Mouse (Mus musculus): ENCODE measurements around the gene Dqx1. TPM values are rescaled to one million over a fixed set of nuclear protein-coding genes. Genes with fewer than 3 reads are reported as not detected.

Dqx1 gene
- polyA plus RNA-seq, 1 experiment from 2014 or later: 0.33 TPM

DNA sequence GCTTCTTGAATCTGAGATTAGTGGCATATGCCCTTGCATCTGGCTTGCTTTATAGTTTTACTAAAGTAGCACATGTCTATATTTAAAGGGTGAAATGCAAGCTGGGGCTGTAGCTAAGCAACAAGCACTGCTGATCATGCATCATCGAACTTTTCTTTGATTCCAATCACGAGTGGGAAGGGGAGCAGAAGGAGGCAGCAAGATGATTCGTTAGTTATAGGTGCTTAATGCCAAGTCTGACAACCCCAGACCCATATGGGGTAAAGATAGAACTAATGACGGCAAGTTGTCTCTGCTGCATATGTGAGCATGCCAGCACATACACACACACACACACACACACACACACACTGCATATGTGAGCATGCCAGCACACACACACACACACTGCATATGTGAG, 46.5 kb downstream of the Dqx1 start:
- DNase-seq (ENCODE audit: low spot score) (peak; percentile 84), ATAC-seq (peak; percentile 33; the same call in 1 of the 2 replicates)
- Histone ChIP-seq H3K27me3 (replicated peaks; ENCODE audit: control insufficient read depth, insufficient read depth, low read length) (no peaks in the 10 kb centered on the region), H3K9me3 (replicated peaks; ENCODE audit: control insufficient read depth, low read length) (no peaks in the 10 kb centered on the region), H3K36me3 (ENCODE audit: control insufficient read depth, insufficient read depth, low read length) (no peaks in the 10 kb centered on the region), H3K4me1 (ENCODE audit: control insufficient read depth, insufficient read depth, low read length) (peaks cover 19% of the 10 kb centered on the region), H3K4me3 (ENCODE audit: low read depth, low read length) (no peak overlapping the region), H3K9ac (ENCODE audit: low read length) (no peak overlapping the region), H3K4me2 (ENCODE audit: low read length) (no peak overlapping the region), H3K27ac (ENCODE audit: low read depth, low read length) (no peak overlapping the region)
- WGBS: 47% methylated on average over 4 of the region's 4 CpGs

DNA sequence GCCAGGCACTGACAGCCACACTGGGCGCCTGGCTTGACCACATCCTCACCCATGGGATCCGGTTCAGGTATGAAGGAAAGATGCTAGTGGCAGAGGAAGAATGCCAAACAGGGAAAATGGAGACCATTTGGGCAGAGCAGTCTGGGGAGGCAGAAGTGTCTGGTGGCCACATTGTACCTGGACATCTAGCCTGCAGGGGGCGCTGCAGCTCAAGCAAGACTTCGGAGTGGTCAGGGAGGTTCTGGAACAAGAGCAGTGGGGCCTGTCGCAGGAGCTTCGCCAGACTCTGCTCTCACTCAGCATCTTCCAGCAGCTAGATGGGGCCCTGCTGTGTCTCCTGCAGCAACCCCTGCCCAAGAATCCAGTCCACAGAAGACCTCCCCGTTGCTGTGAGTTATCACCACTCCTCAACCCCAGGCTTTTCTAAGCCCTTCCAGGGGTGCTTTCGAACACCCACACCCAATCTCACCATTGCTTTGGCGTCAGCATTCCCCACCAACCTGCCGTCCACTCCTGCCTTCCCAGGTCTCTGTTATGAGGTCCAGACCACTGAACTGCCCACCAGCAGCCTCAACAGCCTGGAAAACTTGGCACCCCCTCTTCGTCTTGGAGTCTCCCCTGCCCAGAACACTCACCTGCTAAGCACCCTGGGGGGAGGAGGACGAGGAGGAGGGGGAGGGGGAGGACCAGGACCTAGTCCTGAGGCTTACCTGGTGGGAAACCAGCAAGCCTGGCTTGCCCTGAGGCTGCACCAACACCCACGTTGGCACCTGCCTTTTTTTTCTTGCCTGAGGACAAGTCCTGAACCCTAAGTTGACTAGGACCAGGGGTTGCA, 50.1 kb downstream of the Dqx1 start:
- no peaks in the 10 kb centered on the region for H3K27me3 ChIP-seq (replicated peaks; ENCODE audit: control insufficient read depth, insufficient read depth, low read length)
- H3K9ac ChIP-seq (ENCODE audit: low read length): peak overlapping the region; percentile 93
- no peaks in the 10 kb centered on the region for H3K9me3 ChIP-seq (replicated peaks; ENCODE audit: control insufficient read depth, low read length)
- peak; percentile 74 for DNase-seq (ENCODE audit: low spot score)
- H3K4me3 ChIP-seq (ENCODE audit: low read depth, low read length): peak overlapping the region; percentile 94
- H3K4me2 ChIP-seq (ENCODE audit: low read length): peak overlapping the region; percentile 93
- peaks cover 12% of the 10 kb centered on the region for H3K4me1 ChIP-seq (ENCODE audit: control insufficient read depth, insufficient read depth, low read length)
- WGBS: 35% methylated on average over 13 of the region's 13 CpGs
- no peak overlapping the region for H3K27ac ChIP-seq (ENCODE audit: low read depth, low read length)
- H3K36me3 ChIP-seq (ENCODE audit: control insufficient read depth, insufficient read depth, low read length): 0 out of 2 replicates have a peak, but pooled peaks cover 5% of the 10 kb centered on the region
- ATAC-seq: no peak

DNA sequence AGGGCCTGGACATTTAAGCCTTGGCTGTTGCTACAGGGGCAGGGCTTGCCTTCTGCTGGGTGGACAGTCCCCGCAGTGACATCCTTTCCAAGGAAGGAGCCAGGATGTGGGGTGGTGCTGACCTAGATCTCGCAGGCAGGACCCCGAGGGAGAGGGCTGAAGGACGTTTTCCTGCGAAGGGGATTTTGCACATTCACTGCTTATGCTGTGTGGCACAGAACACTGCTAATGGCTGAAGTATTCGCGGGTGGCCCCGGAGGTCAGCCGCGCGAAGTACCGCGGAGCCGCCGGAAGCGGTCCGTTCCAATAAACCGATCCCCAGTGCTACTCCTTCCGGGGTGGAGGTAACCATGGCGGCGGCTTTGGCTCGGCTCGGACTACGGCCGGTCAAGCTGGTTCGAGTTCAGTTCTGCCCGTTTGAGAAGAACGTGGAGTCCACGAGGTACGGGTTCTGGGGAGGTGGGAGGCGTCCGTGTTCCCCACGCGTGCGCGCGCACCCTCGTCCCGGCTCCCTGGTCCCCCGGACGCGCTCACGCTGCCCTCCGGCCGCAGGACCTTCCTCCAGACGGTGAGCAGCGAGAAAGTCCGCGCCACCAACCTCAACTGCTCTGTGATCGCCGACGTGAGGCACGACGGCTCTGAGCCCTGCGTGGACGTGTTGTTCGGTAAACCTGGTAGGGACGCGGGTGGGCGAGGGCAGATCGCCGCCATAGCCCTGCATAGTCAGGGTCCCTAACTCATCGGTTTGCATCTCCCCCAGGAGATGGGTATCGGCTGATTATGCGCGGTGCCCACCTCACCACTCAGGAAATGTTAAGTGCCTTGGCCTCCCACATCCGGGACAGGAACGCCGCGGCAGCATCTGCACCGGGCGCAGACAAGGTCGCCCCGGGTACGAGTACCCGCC, 51.4 kb downstream of the Dqx1 start, which contains the start of gene Mrpl53:
Mrpl53 (plus strand) TSS at position 279 of the 907 bp plus-strand sequence.
- DNase-seq (ENCODE audit: low spot score) (peak; percentile 82), ATAC-seq (peak; percentile 83)
- Histone ChIP-seq H3K4me3 (ENCODE audit: low read depth, low read length) (peak within 1 kb of the TSS; percentile 94), H3K9ac (ENCODE audit: low read length) (peak within 1 kb of the TSS; percentile 93), H3K27ac (ENCODE audit: low read depth, low read length) (peak within 1 kb of the TSS; percentile 74), H3K4me2 (ENCODE audit: low read length) (peak within 1 kb of the TSS; percentile 93), H3K4me1 (ENCODE audit: control insufficient read depth, insufficient read depth, low read length) (peaks cover 8% of the 10 kb centered on the region), H3K36me3 (ENCODE audit: control insufficient read depth, insufficient read depth, low read length) (0 out of 2 replicates have a peak, but pooled peaks cover 5% of the 10 kb centered on the region), H3K9me3 (replicated peaks; ENCODE audit: control insufficient read depth, low read length) (no peaks in the 10 kb centered on the region), H3K27me3 (replicated peaks; ENCODE audit: control insufficient read depth, insufficient read depth, low read length) (no peaks in the 10 kb centered on the region)
- WGBS: under 1% methylated on average over 76 of the region's 76 CpGs

DNA sequence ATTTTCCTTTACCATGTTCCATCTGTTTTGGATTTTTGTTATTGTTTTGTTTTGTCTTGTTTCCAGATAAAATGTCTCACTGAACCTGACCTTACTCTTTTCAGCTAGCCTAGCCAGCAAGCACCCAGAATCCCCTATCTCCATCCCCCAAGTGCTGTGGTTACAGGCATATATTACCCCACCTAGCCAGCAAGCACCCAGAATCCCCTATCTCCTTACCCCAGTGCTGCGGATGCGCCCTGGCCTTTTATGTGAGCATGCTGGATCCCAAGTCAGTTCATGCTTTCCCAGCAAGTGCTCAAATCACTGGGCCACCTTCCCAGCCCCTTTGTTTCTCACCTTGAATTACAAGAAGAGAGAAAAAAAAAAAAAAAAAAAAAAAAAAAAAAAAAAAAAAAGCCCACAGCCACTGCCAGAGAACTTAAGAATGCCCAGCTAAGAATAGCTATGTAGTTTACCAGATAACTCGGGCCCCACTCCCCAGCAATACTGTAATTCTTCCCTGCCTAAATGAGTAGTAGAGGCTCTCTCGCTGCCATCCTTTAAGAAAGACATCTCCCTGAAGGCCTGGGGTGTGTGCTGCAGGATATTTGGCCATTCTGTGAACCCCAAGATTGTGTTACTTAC, 54.0 kb downstream of the Dqx1 start:
- no peak overlapping the region for H3K4me2 ChIP-seq (ENCODE audit: low read length)
- no peak overlapping the region for H3K9ac ChIP-seq (ENCODE audit: low read length)
- no peaks in the 10 kb centered on the region for H3K9me3 ChIP-seq (replicated peaks; ENCODE audit: control insufficient read depth, low read length)
- H3K4me3 ChIP-seq (ENCODE audit: low read depth, low read length): no peak overlapping the region
- no peak overlapping the region for H3K27ac ChIP-seq (ENCODE audit: low read depth, low read length)
- WGBS: 90% methylated on average over 4 of the region's 4 CpGs
- no peaks in the 10 kb centered on the region for H3K27me3 ChIP-seq (replicated peaks; ENCODE audit: control insufficient read depth, insufficient read depth, low read length)
- no peak for DNase-seq (ENCODE audit: low spot score)
- no peak for ATAC-seq
- 0 out of 2 replicates have a peak, but pooled peaks cover 5% of the 10 kb centered on the region for H3K36me3 ChIP-seq (ENCODE audit: control insufficient read depth, insufficient read depth, low read length)
- peaks cover 15% of the 10 kb centered on the region for H3K4me1 ChIP-seq (ENCODE audit: control insufficient read depth, insufficient read depth, low read length)

DNA sequence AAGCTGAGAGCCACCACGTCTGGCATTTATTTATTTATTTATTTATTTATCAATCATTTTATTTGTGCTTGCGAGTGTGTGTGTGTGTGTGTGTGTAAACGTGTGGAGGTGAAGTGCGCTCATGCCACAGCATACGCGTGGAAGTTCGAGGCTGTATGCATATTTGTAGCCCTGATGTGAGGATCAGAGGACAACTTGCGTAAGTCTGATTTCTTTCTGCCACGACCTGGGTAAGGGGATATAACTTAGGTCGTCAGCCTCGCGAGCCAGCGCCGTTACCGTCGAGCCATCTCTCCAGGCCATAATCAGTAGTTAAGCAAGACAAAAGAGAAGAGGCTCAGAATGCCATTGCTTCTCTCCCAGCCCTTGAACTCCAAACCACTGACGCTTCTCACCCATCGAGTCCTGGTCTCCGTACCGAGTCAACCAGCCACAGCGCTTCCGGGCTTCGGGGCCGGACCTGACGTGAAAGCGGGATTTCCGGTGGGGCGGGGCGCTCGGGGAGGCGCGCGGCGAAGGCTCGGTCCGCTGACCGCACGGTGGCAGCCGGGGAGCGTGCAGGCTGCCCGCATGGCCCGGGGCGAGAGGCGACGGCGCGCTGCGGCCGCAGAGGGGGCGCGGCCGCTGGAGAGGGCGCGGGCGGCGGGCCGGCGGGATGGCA, 57.5 kb downstream of the Dqx1 start, which contains the start of gene Mogs:
Mogs (plus strand) TSS at position 486 of the 661 bp plus-strand sequence.
- no peaks in the 10 kb centered on the region for H3K27me3 ChIP-seq (replicated peaks; ENCODE audit: control insufficient read depth, insufficient read depth, low read length)
- WGBS: 1% methylated on average over 48 of the region's 58 CpGs
- peak within 1 kb of the TSS; percentile 95 for H3K4me2 ChIP-seq (ENCODE audit: low read length)
- no peaks in the 10 kb centered on the region for H3K9me3 ChIP-seq (replicated peaks; ENCODE audit: control insufficient read depth, low read length)
- H3K27ac ChIP-seq (ENCODE audit: low read depth, low read length): peak within 1 kb of the TSS; percentile 72
- DNase-seq (ENCODE audit: low spot score) (peak; percentile 91), ATAC-seq (peak; percentile 89)
- peak within 1 kb of the TSS; percentile 83 for H3K4me3 ChIP-seq (ENCODE audit: low read depth, low read length)
- H3K9ac ChIP-seq (ENCODE audit: low read length): peak within 1 kb of the TSS; percentile 94
- peaks cover 33% of the 10 kb centered on the region for H3K36me3 ChIP-seq (ENCODE audit: control insufficient read depth, insufficient read depth, low read length)
- H3K4me1 ChIP-seq (ENCODE audit: control insufficient read depth, insufficient read depth, low read length): peaks cover 12% of the 10 kb centered on the region

DNA sequence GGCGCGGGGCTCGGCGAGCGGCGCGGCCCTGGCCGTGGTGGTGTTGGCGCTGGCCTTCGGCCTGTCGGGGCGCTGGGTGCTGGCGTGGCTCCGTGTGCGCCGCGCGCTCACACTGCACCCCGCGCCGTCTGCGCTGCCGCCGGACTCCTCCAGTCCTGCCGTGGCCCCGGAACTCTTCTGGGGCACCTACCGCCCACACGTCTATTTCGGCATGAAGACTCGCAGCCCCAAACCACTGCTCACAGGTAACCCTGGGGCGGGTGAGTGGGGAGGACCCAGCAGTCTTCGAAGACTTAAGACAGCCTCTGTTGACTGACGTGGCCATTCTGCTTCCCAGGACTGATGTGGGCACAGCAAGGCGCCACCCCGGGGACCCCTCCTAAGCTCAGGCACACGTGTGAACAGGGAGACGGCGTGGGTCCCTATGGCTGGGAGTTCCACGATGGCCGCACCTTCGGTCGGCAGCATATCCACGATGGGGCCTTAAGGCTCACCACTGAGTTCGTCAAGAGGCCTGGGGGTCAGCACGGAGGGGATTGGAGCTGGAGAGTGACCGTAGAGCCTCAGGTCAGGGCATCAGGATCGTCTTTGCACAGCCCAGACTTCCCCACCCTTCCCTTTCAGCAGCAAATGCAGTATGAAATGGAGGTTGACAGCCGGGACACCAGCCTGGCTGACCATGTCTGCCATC, 58.2 kb downstream of the Dqx1 start:
- Histone ChIP-seq H3K4me3 (ENCODE audit: low read depth, low read length) (peak overlapping the region; percentile 83), H3K27ac (ENCODE audit: low read depth, low read length) (peak overlapping the region; percentile 72), H3K9me3 (replicated peaks; ENCODE audit: control insufficient read depth, low read length) (no peaks in the 10 kb centered on the region), H3K4me2 (ENCODE audit: low read length) (peak overlapping the region; percentile 95), H3K36me3 (ENCODE audit: control insufficient read depth, insufficient read depth, low read length) (peaks cover 31% of the 10 kb centered on the region), H3K27me3 (replicated peaks; ENCODE audit: control insufficient read depth, insufficient read depth, low read length) (no peaks in the 10 kb centered on the region), H3K4me1 (ENCODE audit: control insufficient read depth, insufficient read depth, low read length) (peaks cover 15% of the 10 kb centered on the region), H3K9ac (ENCODE audit: low read length) (peak overlapping the region; percentile 94)
- 2% methylated on average over 46 of the region's 48 CpGs for WGBS
- ATAC-seq (peak; percentile 54), DNase-seq (ENCODE audit: low spot score) (no peak)

DNA sequence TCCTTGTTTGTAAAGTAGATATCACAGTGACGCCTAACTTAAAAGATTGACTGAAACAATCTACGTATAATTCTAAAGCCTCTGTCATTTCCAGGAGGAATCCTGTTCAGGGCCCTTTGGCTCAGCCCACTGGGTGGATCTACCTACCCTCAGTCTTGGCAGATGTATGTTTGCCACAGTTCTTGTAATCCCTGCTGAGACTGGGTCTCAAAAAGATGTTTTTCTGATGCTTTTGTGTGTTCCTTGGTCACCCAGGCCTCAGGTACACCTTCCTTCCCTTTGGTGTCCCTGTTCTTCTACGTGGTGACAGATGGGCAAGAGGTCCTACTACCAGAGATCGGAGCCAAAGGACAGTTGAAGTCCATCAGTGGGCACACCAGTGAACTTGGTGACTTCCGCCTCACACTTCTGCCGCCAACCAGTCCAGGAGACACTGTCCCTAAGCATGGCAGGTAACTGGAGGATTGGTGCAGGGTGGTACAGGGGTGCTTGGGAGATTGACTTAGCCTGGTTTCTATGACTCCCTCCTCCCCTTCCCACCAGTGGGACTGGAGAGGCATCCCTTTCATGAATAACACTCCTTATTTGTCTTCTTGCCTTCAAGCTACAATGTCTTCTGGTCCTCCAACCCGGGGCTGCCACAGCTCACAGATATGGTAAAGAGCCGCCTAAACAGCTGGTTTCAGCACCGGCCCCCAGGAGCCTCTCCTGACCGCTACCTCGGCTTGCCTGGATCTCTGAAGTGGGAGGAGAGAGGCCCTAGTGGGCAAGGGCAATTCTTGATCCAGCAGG, 58.9 kb downstream of the Dqx1 start:
- WGBS: 81% methylated on average over 11 of the region's 11 CpGs
- no peaks in the 10 kb centered on the region for H3K27me3 ChIP-seq (replicated peaks; ENCODE audit: control insufficient read depth, insufficient read depth, low read length)
- peaks cover 15% of the 10 kb centered on the region for H3K4me1 ChIP-seq (ENCODE audit: control insufficient read depth, insufficient read depth, low read length)
- peaks cover 28% of the 10 kb centered on the region for H3K36me3 ChIP-seq (ENCODE audit: control insufficient read depth, insufficient read depth, low read length)
- no peaks in the 10 kb centered on the region for H3K9me3 ChIP-seq (replicated peaks; ENCODE audit: control insufficient read depth, low read length)
- H3K4me2 ChIP-seq (ENCODE audit: low read length): peak overlapping the region; percentile 95
- no peak for ATAC-seq
- no peak for DNase-seq (ENCODE audit: low spot score)
- no peak overlapping the region; the same call in 1 of the 2 replicates for H3K27ac ChIP-seq (ENCODE audit: low read depth, low read length)
- H3K4me3 ChIP-seq (ENCODE audit: low read depth, low read length): peak overlapping the region; percentile 83
- H3K9ac ChIP-seq (ENCODE audit: low read length): peak overlapping the region; percentile 94

Data from forebrain, embryonic 14.5 days (tissue).